Mouse (Mus musculus) heart, postnatal 0 days (tissue): ENCODE measurements at regions not wholly inside any gene's neighbourhood (a gene's known extent, or its start where the extent isn't known, plus 50 kb on each side); places are given as distances from the start of the nearest gene placed in this dataset.

Source experiments
- ATAC-seq: fragments of 200-750 bp; cut with Nextera tagmentation; 2 replicates; pipeline ENCODE4 v1.8.0; 2017; ENCODE audit warnings: low read depth, moderate number of reproducible peaks, moderate library complexity; ENCODE audit not compliant: insufficient read depth
- DNase-seq: peaks from one replicate; pipeline ENCODE4 v3.0.0-alpha.2; 2016; ENCODE audit warnings: low spot score
- H3K27ac ChIP-seq: fragments of 300-500 bp; sonication (generic); 2 replicates; pipeline ENCODE4 v1.5.1; 2014; ENCODE audit warnings: low read depth, mild to moderate bottlenecking
- H3K27me3 ChIP-seq: fragments of 300-500 bp; sonication (generic); 2 replicates; pipeline ENCODE4 v1.6.1; 2014; ENCODE audit warnings: low read length, mixed read lengths; ENCODE audit not compliant: control insufficient read depth, insufficient read depth
- H3K36me3 ChIP-seq: fragments of 300-500 bp; sonication (generic); replicated peaks from 2 replicates; pipeline ENCODE4 v1.6.1; 2014; ENCODE audit warnings: low read length, mixed read lengths; ENCODE audit not compliant: control insufficient read depth, insufficient read depth
- H3K4me1 ChIP-seq: fragments of 300-500 bp; sonication (generic); 2 replicates; pipeline ENCODE4 v1.6.1; 2014; ENCODE audit warnings: antibody characterized with exemption; ENCODE audit not compliant: control insufficient read depth, insufficient read depth
- H3K4me2 ChIP-seq: fragments of 300-500 bp; sonication (generic); 2 replicates; pipeline ENCODE4 v1.6.1; 2014; ENCODE audit warnings: low read depth, mild to moderate bottlenecking, low read length, moderate library complexity
- H3K4me3 ChIP-seq: fragments of 300-500 bp; sonication (generic); 2 replicates; pipeline ENCODE4 v1.5.1; 2014; ENCODE audit warnings: low read depth, low read length
- H3K9ac ChIP-seq: fragments of 300-500 bp; sonication (generic); replicated peaks from 2 replicates; pipeline ENCODE4 v1.6.1; 2014; ENCODE audit warnings: low read depth, low read length, mixed read lengths
- H3K9me3 ChIP-seq: fragments of 300-500 bp; sonication (generic); replicated peaks from 2 replicates; pipeline ENCODE4 v1.6.1; 2016; ENCODE audit warnings: low read length; ENCODE audit not compliant: control insufficient read depth
- CTCF ChIP-seq: IDR thresholded peaks from 2 replicates; pipeline ENCODE4 v1.5.1; 2016; ENCODE audit warnings: antibody characterized with exemption, control low read depth, low read depth
- EP300 ChIP-seq: IDR thresholded peaks from 2 replicates; pipeline ENCODE4 v1.6.1; 2016; ENCODE audit warnings: antibody characterized with exemption, low read depth
- WGBS: fragments of 180-500 bp; shearing (Covaris S2); extraction: QIAGEN DNeasy Blood & Tissue Kit; methylation state at CpG from one replicate; pipeline ENCODE4 v1.1.7; 2014; 5-methylcytosine and 5-hydroxymethylcytosine counted together

DNA sequence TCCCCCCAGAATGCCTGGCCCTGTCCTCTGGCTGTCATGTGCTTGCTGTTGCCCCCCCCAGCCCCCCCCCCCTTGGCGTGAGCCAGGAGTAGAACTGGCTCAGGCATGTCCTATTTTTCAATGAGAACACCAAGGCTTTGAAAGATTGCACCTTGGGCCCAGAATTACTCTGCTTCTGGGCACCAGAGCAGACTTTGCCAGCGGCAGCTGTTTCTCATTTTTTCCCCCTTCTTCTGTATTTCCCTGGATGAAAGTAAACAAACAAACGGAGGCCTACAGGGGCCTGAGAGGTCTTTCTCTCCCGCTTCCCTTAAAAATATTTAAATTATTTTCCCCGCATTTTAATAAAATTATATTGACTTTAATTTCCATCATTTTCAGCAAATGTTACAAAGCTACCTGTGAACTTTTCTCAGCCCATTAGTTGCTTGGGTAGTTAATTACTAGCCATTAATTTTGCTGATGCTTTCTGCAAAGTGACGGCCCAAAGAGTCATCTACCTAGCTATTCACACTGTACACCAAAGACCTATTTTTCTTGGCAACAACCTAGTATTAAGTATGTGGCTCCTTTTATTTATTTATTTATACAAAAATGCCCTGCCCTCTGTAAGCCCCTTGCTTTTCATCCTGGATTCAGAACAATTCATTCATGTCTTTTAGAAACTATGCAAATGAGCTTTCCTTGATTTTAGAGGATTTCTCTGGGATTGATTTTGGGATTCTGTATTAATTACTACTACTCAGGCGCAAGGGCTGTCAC, 496.2 kb upstream of the Fam160b2 start:
- Histone ChIP-seq H3K4me2 (no peak overlapping the region), H3K27me3 (no peaks in the 10 kb centered on the region), H3K4me1 (peaks cover 6% of the 10 kb centered on the region; the same call in 1 of the 2 replicates), H3K27ac (no peak overlapping the region), H3K36me3 (no peaks in the 10 kb centered on the region), H3K9me3 (no peaks in the 10 kb centered on the region), H3K4me3 (no peak overlapping the region), H3K9ac (no peak overlapping the region)
- no peak for TF ChIP-seq CTCF
- TF ChIP-seq EP300: no peak
- 81% methylated on average over 7 of the region's 7 CpGs for WGBS
- no peak for DNase-seq
- ATAC-seq: no peak

DNA sequence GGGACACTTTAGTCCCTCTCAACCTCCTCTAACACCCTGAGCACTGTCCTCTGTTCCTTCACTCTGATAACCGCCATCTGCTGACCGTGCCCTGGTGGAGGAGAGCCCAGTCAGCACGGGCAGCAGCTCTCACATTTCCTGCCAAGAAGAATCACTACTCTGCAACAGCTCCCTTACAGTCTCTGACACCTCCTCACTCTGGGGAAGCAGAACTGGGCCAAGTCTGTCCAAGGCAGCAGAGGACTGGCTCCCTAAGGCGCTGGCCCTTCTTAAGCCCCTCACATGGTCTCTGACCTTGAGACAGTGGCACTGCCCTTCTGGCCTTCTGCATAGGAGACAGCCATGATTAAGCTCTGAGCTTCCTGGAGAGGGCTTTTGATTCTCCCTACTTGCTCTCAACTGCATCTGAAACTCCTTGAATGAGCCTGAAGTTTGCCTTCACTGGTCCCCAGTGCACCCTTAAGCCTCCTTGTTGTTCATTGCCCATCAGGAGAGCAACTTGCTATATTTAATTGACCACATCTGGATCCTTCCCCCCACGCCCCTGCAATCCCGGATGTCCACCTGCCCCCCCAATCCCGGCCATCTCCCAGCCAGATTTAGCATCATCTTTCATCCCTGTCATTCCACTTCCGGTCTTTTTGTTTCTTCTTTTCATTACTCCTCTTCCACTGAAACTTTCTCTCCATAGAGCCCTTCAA, 493.1 kb upstream of the Fam160b2 start:
- DNase-seq (peak; percentile 36), ATAC-seq (peak; percentile 49; the same call in 1 of the 2 replicates)
- no peak overlapping the region for H3K4me2 ChIP-seq
- no peak for TF ChIP-seq CTCF
- TF ChIP-seq EP300: no peak
- H3K27ac ChIP-seq: no peak overlapping the region
- no peak overlapping the region for H3K4me3 ChIP-seq
- H3K9me3 ChIP-seq: no peaks in the 10 kb centered on the region
- H3K27me3 ChIP-seq: no peaks in the 10 kb centered on the region
- no peak overlapping the region for H3K9ac ChIP-seq
- no peaks in the 10 kb centered on the region for H3K36me3 ChIP-seq
- 49% methylated on average over 8 of the region's 8 CpGs for WGBS
- H3K4me1 ChIP-seq: peaks cover 6% of the 10 kb centered on the region; the same call in 1 of the 2 replicates

DNA sequence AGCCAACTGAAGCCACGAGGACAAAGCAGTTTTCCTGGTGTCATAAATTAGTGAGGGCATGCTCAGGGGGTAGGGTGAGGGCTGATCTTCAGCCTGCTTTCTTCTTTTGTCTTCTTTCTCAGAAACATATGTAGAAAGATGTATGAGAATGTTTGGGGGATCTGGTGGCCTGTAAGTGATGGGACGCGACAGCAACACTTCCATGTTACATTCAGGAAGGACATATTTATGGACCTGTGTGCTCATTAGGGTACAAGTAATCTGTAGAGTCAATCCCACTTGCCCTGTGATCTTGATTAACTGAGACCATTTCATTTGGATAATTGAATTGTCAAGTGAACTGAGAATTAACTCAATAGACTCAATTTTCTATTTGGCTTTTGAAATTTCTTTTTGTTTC, 486.1 kb upstream of the Fam160b2 start:
- DNase-seq: no peak
- Histone ChIP-seq H3K9ac (no peak overlapping the region), H3K9me3 (no peaks in the 10 kb centered on the region), H3K27me3 (no peaks in the 10 kb centered on the region), H3K4me1 (no peaks in the 10 kb centered on the region), H3K27ac (no peak overlapping the region), H3K4me2 (no peak overlapping the region), H3K36me3 (no peaks in the 10 kb centered on the region), H3K4me3 (no peak overlapping the region)
- no peak for ATAC-seq
- 90% methylated on average over 3 of the region's 3 CpGs for WGBS
- no peak for TF ChIP-seq EP300
- TF ChIP-seq CTCF: no peak

DNA sequence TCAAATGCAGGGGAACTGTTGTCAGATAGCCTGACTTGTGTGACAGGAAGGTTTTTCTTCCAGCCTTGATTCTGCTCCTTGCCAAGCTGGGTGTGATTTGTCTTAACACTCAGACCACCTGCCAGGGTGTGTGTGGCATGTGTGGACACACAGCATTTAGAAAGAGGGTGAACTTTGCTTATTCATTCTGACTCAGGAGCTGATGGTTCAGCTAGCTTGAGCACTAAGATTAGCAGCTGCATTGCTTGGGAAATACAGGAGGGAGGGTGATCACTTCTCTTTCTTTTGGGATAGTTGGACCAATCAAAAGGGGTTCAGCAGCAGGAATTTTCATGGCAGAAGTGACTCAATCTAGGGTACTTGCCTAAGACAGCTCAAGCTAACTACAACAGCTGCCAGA, 482.7 kb upstream of the Fam160b2 start:
- Histone ChIP-seq H3K27me3 (no peaks in the 10 kb centered on the region), H3K27ac (no peak overlapping the region), H3K4me2 (no peak overlapping the region), H3K4me3 (no peak overlapping the region), H3K9me3 (no peaks in the 10 kb centered on the region), H3K4me1 (no peaks in the 10 kb centered on the region), H3K9ac (no peak overlapping the region), H3K36me3 (no peaks in the 10 kb centered on the region)
- TF ChIP-seq CTCF (no peak), EP300 (no peak)
- ATAC-seq: no peak
- DNase-seq: no peak

DNA sequence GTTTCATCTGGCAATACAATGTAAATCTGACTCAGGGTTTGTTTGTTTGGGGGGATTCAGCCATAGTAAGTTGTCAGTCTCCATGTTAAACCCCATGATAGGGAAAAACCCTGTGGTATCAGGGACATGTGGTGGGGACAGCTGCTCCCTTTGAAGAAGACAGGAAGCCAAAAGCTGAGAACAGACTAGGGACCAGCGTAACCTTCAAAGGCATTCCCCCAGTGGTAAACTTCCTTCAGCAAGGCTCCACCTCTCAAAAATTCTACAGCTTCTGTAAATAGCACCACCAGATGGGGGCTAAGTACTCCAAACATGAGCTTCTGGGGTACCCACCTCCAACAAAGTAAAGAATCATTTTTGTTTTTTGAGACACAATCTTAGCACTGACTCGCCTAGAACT, 476.0 kb upstream of the Fam160b2 start:
- no peak for DNase-seq
- no peak overlapping the region for H3K4me2 ChIP-seq
- H3K4me1 ChIP-seq: no peaks in the 10 kb centered on the region
- WGBS: 73% methylated on average over 2 of the region's 2 CpGs
- no peaks in the 10 kb centered on the region for H3K36me3 ChIP-seq
- no peaks in the 10 kb centered on the region for H3K9me3 ChIP-seq
- no peak overlapping the region for H3K27ac ChIP-seq
- no peak overlapping the region for H3K9ac ChIP-seq
- no peak overlapping the region for H3K4me3 ChIP-seq
- no peak for ATAC-seq
- TF ChIP-seq CTCF (no peak), EP300 (no peak)
- no peaks in the 10 kb centered on the region for H3K27me3 ChIP-seq
